Mouse (Mus musculus) ovary, adult 18-20 months (tissue): ENCODE results near the gene Hax1.

ENCODE experiments used
- DNase-seq: peaks from one replicate; pipeline ENCODE4 v3.0.0; 2022; ENCODE audit warnings: low spot score, mixed read lengths

The Hax1 gene

DNA sequence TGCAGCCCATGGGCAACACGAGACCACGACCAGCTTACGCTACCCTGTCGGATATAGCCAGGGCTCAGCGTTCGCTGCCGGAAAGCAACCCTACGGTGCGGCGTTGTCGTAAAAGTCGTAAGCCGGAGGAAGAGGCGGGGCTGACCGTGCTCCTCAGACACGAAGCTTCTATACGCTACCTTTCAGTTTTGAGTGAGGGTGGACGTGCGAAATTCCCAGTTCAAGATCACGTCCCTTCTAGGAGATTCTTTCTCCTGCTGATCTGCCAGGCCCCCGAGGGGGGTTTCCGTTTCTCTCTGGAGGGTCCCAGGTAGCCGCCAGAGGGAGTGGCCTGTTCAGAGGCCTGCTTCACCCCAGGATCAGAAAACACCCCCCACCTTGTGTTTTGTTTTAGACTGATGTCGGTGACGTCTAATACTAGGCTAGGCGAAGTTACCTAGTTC is at the start of gene Hax1:
Gene Hax1, minus strand, starts transcription at position 169 of the 443 bp plus-strand sequence.
- DNase-seq: peak; percentile 85

DNA sequence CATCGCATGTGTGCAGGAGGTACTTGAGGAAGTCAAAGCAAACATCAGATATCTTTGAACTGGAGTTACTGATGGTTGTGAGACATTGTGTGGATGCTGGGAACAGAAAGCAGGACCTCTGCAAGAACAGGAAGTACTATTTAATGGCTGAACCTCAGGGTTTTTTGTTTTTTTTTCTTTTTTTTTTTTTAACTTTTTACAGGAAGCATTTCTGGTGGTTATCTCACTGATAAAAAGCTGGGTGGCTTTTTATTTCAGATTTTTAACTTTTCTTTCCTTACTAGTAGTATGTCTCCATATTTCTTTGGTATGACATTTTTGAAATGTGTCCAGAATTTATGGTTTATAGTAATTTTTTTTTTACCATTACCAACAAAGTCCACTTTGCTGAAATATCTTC is 37.7 kb upstream of the Hax1 start:
- DNase-seq: no peak

DNA sequence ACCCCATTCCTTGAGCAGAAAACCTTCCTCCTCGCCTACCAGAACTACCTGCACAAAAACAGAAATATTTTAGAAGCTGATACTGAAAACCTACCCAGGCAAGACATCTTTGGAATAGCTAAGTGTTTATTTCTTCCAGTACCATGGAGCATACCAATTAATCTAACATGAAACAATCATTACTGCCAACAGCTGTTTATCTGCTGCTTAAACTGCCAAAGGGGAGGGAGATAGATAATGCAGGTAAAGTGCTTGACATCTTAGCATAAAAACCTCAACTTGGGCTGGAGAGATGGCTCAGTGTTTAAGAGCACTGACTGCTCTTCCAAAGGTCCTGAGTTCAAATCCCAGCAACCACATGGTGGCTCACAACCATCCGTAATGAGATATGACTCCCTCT is 36.1 kb upstream of the Hax1 start:
- DNase-seq: no peak

DNA sequence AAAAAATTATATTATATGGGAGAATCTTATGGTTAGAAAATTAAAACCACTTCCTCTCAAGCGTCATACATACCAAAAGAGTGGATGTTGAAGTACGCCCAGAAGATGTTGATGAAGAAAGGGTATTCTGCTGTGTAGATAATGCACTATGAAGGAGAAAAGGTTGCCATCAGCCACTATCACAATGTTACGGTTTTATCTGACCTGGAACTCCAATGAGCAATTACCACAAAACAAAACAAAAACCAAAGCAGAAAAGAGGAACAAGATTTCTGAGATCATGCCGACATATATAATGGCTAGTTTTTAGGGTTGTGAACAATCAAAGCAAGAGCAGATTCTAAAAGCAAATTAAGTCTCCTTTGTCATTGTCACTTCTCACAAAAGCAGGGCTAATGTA is 18.0 kb upstream of the Hax1 start:
- no peak for DNase-seq

DNA sequence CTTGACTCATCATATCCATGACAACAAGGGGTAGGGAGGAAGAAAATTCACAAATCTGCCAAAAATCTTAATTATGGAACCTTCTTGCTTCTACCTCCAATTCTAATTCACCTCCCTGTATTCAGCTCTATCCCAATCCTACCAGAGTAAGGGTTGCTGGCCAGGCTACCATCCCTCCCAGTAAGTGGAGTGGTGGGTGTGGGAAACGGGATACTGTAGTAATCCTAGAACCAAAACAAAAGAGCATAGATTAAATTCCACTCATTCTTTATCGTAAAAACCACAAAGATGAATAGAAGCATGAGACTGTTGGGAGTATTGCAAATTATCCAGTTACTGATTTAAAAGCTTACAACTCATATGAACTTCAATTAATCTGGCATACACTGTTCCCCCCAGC is 11.7 kb upstream of the Hax1 start:
- DNase-seq: no peak

DNA sequence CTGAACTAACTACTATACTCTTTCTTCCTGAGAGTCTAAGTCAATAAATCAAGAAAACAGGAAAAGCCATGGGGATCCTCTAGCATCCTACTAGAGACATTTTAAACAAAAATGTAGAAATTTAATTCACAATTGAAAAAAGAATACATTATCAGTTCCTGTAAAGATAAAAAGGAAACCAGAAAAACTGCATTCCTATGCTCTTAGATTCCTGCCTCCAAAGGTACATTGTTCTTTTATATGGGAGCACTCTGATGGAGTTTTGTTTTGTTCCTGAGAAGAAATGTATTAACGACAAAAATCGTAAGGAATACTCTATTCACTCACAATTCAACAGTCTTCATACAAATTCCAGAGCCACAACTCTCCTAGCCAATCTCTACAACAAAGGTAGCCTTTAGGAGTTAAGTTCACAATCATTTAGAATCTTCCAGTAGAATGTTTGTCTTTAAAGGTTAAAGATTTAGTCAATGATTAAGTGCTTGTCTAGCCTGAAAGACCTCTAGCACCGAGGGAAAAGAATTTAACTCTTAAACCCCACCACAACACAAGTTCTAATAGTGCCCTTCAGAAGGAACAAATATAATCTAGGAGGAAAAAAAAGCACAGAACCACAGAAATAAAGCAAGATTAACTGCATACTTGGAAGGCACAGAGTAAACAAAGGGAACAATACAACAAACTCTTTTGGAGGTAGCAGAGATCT is 5.7 kb upstream of the Hax1 start:
- DNase-seq: no peak

DNA sequence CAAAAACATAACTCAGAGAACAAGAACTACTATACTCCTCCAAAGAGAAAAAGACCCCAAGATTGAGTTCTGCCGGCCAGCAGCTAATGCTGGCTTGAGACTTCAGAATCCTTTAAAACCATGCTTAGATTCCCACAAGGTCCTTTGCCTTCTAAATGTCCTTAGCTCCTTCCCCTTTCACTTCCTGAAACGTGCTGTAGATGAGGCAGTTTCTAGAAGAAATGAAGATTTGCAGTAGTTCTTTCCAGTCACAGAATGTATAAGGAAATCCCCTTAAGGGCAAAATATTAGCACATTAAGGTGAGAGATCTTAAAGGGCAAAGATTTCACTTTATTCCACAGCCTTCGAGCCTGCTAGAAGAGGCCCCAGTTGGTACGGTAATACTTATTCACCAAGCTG is 1.2 kb upstream of the Hax1 start:
- DNase-seq: no peak

DNA sequence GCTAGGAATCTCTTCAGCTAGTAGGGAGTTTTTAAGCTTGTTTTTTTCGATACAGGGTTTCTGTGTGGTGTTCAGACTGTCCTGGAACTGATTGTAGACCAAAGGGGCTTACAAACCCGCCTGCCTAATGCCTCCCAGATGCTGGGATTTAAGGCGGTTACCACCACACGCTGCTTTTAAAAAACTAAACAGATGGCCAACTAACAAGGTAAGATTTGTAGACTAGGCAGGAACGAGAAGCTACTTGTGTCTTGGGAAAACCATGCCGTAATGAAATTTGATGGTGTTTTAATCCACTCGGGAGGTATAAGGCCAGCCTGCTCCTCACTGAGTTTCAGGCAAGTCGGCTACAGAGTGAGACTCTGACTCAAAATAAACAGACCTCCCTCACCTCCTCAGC is 510 bp upstream of the Hax1 start:
- DNase-seq: no peak

DNA sequence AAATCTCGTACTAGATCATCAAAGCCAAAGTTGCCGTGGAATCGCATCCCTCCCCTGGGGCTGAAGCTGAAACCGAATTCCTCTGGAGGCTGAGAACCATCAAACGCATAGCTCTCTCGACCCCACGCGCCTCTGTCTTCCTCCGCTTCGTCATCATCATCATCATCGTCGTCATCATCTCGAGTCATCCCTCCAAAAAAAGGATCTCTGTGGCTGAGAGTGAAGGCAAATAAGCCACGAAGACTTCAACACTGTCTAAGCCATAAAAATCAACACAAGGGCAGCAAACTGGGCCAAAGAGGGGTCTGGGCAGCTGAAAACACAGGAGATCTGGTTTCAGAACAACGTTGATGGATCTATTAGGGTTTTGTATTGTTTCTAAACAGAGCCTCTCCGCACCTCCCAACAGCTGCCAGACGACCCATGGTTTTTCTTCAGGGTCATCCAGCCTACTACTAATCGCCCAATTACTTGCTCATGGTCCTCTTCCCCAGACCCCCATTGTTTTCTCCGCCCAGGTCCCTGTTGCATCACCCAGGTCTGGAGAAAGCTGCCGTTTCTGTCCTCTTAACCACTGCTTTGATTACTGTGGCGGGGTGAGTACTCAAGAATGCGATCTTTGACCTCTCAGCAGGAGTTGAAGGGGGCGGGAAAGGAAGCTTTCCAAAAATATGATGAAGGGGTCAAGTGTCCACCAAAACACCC is 637 bp downstream of the Hax1 start:
- DNase-seq: peak; percentile 4

DNA sequence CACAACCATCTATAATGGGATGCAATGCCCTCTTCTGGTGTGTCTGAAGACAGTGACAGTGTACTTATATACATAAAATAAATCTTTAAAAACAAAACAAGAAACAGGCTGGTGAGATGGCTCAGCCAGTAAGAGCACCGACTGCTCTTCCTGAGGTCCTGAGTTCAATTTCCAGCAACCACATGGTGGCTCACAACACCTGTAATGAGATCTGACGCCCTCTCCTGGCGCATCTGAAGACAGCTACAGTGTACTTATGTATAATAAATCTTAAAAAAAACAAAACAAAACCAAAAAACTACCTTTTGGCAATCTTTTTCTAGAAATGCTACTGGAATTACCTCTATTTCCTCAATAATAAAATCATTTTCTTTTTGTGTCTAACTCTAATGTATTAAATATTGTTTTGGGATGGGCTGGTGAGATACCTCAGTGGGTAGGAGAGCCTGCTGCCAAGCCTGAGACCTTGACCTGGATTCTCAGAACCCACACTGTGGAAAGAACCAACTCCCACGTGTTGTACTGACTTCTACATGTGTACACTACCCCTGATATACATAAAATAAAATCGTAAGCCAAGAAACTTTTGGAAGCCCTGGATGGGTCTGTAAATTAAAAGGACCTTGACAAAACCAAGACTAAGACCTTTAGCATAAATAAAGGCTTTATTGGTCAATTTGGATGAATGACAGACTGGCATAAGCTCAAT is 3.6 kb downstream of the Hax1 start:
- DNase-seq: no peak

DNA sequence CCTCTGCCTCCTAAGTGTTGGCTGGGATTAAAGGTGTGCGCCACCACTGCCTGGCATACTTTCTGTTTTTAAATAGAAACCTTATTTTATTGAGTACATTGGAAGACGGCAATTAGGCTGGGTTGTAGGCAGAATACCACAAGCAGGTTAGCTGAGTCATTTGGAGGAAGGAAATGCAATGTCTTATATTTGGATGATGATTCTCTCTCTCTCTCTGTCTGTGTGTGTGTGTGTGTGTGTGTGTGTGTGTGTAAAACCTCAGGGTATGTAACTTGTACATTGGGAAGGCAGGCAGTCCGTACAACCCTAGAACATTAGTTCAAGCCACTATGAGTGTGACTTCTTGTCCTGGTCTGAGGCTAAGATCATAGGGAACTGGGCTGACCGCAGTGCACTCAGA is 10.8 kb downstream of the Hax1 start:
- DNase-seq: no peak

DNA sequence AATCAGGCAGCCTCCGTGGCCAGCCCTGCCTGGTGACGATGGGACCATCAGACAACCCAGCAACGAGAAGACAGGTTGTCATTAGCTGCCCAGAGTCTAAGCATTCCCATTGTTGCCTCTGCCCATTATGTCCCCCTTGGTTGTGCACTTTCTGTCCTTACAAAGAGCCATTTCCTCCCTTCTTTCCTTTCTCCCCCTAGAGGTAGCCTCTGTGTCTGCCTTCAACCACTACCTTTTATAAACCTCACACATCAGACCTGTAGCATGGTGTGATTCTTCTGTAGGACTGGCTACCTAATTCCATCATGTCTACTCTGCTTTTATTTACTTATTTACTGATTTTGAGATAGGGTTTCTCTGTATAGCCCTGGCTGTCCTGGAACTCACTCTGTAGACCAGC is 11.4 kb downstream of the Hax1 start:
- DNase-seq: no peak

DNA sequence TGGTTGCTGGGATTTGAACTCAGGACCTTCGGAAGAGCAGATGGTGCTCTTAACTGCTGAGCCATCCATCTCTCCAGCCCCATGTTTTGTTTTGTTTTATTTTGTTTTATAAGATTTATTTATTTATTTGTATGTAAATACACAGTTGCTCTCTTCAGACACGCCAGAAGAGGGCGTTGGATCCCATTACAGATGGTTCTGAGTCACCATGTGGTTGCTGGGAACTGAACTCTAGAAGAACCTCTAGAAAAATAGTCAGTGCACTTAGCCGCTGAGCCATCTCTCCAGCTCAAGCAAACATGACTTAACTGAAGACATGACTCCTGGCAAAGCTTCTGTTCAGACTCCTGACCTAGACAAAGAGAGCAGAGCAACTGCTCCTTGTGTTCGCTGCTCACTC is 16.2 kb downstream of the Hax1 start:
- no peak for DNase-seq

DNA sequence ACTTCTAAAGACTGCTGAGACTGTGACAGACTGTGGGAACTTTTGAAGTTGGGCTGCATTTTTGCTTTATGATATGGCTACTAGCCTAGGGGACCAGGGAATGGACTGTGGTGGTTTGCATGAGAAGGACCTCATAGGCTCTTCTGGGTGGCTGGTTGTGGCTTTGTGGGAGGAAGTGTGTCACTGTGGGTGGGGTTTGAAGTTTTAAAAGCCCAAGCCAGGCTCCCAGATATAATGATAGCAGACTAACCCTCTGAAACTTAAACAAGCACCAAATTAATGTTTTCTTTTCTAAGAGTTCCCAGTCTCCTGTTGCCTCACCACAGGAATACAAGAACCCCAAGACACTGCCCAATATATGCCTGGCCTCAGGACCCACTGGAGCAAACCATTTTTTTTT is 21.7 kb downstream of the Hax1 start:
- DNase-seq: no peak

DNA sequence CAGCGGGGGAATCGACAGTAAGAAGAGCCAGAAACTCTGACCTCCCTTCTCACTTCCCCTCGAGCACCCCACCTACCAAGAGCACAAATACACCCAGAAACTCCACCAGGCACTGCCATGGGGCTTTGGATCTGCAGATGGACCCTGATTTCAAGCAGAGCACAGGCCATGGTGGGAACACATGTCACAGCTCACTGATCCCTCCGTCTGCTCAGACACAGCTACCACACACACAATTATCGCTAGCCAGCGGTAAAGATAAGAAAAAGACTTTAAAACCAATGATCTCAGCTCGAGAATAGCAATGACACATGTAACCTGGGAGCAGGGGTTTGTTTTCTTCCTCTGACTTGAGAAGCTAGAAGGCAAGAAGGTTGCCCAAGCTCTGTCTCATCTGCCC is 30.1 kb downstream of the Hax1 start:
- no peak for DNase-seq

DNA sequence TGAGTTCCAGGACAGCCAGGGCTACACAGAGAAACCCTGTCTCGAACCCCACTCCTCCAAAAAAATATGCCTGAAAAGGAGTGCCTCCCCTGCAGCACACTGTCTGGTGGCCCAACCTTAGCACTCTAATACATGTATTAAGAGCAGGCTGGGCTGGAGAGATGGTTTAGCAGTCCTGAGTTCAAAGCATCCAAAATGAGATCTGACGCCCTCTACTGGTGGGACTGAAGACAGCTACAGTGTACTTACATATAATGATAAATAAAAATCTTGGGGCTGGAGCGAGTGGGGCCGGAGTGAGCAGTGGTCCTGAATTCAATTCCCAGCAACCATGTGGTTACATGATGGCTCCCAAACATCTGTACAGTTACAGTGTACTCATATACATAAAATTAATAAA is 31.6 kb downstream of the Hax1 start:
- no peak for DNase-seq

DNA sequence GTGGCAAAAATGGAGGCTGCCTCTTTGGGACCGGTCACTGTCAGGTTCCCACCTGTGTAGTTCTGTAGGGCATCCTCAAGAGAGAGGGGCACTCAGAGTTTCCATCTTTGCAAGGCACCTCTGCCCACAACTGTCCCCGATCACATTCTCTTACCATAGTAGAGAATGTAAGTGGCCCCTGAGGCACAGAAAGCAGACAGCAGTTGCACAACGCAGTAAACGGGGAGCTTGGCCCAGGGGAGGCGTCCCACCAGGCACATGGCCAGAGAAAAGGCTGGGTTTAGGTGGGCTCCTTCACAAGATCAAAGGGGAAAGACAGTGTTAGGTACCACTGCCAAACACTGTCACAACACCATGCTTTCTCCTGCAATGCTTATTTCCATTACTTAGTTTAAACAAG is 32.6 kb downstream of the Hax1 start:
- DNase-seq: no peak

DNA sequence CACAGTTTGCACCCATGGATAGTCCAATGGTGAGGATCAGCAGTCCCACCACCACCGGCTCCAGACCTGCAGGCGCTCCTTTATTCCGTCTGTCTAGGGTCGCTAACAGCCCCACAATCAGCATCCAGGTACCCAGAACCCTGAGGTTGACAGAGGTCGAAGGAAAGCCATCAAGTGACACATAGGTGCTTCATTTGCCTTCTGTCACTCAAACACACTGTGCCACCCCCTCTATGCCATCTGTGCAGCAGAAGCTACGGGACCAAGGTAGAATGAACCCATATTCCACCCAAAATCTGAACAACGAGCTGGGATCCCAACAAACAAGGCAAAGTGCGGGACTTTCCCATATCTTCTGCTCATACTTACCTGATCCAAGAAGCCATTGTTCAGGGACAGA is 33.0 kb downstream of the Hax1 start:
- no peak for DNase-seq

DNA sequence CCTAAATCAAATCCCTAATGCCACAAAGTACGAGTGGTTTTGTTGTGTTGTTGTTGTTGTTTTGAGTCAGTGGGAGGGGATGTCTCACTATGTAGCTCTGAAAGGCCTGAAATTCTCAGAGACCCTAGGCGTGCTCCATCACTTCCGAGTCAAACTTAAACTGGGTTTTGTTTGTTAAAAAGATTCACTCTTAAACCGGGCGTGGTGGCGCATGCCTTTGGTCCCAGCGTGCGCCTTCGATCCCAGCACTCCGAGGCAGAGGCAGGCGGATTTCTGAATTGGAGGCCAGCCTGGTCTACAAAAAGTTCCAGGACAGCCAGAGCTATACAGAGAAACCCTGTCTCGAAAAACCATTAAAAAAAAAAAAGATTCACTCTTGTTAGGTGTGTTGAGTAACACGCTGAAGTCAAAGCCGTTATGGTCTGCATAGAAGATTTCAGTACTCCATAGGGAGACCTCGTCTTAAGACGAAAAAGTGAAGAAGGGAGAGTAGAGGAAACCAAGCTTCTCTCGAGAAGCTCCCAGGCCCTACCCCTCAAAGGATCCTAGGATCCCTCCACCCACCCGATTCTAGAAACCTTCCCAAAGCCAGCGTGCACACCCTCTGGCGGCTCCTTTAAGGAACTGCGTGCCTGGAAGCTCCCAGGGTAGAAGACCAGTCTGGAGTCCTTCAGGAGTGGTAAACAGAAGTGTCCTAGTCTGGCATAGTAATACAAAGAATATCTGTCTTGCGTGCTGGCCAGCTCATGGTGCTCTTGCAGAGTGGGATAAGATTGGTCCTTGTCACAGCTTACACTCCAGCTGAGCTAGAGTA is 34.4 kb downstream of the Hax1 start:
- DNase-seq: peak; percentile 65

DNA sequence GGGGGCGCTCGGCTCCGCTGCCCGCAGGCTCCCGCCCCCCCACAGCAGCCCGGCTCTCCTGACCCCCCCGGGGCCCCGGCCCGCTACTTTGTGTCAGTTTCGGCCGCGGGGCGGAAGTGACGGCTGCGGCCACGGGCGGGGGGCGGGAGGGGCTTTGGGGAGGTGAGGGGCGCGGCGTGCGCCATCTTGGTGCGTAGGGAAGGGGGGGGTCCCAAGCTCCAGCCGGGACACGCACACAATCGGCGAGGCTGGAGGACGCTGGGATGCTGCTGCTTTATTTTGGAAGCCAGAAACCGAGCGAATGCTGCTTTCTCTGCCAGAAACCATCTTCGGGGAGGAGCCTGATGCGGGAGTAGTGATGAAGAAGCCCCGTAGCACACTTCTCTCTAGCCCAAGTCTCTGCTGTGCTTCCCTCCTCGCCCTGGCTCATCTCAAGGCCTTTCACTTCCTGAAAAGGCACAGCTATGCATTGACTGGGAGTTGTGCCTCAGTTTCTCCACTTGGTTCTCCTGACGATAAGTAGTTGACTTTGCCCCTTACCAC is 35.3 kb downstream of the Hax1 start, which contains the start of gene Atp8b2:
Gene Atp8b2, minus strand, starts transcription at position 288 of the 543 bp plus-strand sequence.
- DNase-seq: peak; percentile 61

DNA sequence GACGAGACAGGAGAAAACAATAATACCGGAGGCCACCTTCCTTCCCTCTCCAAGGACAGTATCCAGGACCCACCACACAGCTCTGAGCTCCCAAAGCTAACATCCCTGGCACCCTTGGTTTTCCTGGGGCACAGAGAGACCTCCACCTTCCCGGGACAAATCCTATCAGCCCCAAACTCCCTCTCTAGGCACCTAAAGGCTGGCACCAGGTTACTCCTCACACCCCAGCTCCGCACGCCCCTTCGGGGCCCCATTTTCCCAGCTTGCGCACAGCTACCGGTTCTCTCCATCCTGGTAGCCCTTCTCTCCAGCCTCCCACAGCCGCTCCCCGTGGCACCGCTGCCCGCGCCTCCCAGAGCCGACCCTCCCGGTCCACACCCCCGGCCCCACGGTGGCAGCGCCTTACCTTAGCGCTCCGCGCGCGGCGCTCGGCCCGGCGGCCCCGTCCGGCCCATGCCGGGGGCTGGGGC is 35.8 kb downstream of the Hax1 start:
- DNase-seq: no peak
